Mouse (Mus musculus): Measurements from ENCODE around the gene Adh1.

The Adh1 gene

DNA sequence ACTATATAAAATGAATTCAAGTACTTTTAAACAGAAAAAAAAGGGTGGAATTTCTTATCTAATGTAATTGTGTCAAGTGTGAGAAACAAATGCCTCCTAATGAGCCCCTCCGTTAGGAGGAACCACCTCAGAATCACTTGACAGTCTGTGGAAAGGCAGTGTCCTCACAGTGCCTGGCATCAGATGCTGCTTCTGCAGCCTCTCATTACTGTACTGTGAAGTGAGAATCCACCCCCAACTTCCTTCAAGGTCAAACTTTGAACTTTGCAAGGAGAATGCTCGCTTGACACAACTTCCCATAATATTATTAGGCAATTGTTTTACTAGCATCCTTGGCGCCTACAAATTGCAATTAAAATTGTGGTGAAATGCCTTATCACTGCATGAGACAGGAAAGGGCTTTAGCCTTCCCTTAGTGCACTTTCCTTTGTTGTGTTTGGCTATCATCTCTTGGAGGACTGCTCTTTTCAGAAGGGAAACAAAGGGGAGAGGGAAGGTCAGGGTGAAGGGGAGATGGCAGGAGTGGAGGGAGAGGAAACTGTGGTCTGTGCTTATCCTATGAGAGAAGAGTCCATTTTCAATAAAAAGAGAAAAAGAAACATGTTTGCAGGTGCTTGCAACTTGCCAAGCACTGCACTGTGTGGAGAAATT lies 75.4 kb downstream of the Adh1 start:
- no peak for DNase-seq (ENCODE audit: extremely low read depth, low read depth, low spot score)
